Mouse (Mus musculus): ENCODE measurements around the gene Znrf3. TPM values are rescaled to one million over a fixed set of nuclear protein-coding genes. Genes with fewer than 3 reads are reported as not detected.

Znrf3 gene
- polyA plus RNA-seq, 1 experiment, result 6.0 TPM

DNA sequence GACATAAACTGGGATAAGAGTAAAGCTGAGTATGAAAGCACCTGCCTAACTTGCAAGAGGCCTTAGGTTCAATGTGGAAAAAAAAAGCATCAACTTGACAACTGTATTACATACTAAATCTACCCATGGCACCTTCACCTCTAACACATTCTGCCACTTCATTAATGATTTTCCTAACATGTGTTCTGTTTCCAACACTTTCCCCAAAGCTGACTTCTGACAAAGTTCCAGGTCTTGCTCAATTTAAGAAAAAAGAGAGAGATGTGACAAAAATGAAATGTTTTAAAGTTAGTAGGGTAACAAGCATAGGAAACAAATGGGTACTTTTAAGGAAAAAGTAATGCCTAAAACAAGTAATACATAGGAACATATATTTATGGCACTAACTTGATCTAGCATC is 76.2 kb downstream of the Znrf3 start:
- H3K27ac ChIP-seq (ENCODE audit: insufficient read depth, low read length), result no peak overlapping the region
- no peak overlapping the region for H3K4me3 ChIP-seq (ENCODE audit: insufficient read depth, low read length)
- H3K4me1 ChIP-seq (ENCODE audit: control insufficient read depth, insufficient read depth, low read length), result peaks cover 2% of the 10 kb centered on the region; the same call in 1 of the 2 replicates
- TF ChIP-seq POLR2A (IDR thresholded peaks at IDR 0.05; ENCODE audit: extremely low read depth, insufficient read depth, low read length) (no peak), CTCF (IDR thresholded peaks at IDR 0.05; ENCODE audit: extremely low read depth, insufficient read depth, low read length) (no peak)

DNA sequence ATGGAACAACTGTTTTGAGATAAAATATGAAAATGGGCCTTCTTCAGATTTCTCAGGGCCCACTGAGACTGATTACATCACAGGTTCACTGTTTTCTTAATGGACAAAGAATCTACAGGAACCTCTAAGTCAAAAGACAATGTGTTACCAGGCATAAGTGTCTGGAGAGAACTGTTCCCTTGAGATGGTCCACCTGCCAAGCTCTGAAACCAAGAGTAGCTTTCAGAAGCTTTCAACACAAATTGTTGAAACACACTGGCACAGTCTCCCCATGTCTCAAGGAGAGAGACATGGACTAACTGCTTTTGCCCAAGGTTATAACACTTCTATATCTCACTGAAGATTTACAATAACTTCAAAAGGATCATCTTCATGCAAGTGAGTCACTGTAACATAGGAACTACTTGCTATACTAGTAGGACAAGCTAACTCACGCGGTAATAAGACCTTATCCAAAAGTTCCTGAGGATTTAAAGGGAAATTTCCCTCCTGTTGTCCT is 89.3 kb downstream of the Znrf3 start:
- Histone ChIP-seq H3K4me3 (ENCODE audit: insufficient read depth, low read length) (no peak overlapping the region), H3K27ac (ENCODE audit: insufficient read depth, low read length) (no peak overlapping the region), H3K4me1 (ENCODE audit: control insufficient read depth, insufficient read depth, low read length) (peaks cover 3% of the 10 kb centered on the region; the same call in 1 of the 2 replicates)
- TF ChIP-seq POLR2A (IDR thresholded peaks at IDR 0.05; ENCODE audit: extremely low read depth, insufficient read depth, low read length), result no peak
- no peak for TF ChIP-seq CTCF (IDR thresholded peaks at IDR 0.05; ENCODE audit: extremely low read depth, insufficient read depth, low read length)

DNA sequence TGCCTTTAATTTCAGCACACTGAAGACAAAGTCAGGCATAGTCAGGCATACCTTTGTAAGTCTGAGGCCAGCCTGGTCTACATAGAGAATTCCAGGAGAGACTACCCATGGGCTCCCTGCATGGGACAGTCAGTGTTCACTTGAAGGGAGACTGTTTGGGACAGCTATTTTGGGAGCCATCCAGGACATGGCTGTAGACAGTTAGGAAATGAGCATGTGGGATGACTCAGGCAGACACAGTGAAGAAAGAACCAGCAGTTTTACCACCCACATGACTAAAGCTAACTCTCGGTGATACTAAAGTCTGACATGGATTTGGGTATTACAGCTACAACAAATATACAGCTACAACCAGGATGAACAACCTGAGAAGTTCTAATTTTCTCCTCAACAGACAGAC is 89.9 kb downstream of the Znrf3 start:
- peak overlapping the region; percentile 18; the same call in 1 of the 2 replicates for H3K27ac ChIP-seq (ENCODE audit: insufficient read depth, low read length)
- no peak overlapping the region for H3K4me3 ChIP-seq (ENCODE audit: insufficient read depth, low read length)
- TF ChIP-seq CTCF (IDR thresholded peaks at IDR 0.05; ENCODE audit: extremely low read depth, insufficient read depth, low read length) (no peak), POLR2A (IDR thresholded peaks at IDR 0.05; ENCODE audit: extremely low read depth, insufficient read depth, low read length) (no peak)
- H3K4me1 ChIP-seq (ENCODE audit: control insufficient read depth, insufficient read depth, low read length), result peaks cover 3% of the 10 kb centered on the region; the same call in 1 of the 2 replicates

DNA sequence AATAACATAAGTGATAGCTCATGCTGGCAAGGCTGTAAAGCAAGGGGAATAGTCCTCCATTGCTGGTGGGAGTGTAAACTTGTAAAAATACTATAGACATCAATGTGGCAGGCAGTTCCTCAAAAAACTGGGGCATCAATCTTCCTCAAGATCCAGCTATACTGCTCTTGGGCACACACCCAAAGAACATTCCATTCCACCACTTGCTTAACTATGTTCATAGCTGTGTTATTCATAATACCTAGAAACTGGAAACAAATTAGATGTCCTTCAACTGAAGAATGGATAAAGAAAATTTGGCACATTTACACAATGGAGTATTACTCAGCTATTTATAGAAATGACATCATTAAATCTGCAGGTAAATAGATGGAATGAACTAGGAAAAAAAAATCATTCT is 91.6 kb downstream of the Znrf3 start:
- TF ChIP-seq POLR2A (IDR thresholded peaks at IDR 0.05; ENCODE audit: extremely low read depth, insufficient read depth, low read length) (no peak), CTCF (IDR thresholded peaks at IDR 0.05; ENCODE audit: extremely low read depth, insufficient read depth, low read length) (no peak)
- Histone ChIP-seq H3K4me3 (ENCODE audit: insufficient read depth, low read length) (no peak overlapping the region), H3K27ac (ENCODE audit: insufficient read depth, low read length) (no peak overlapping the region), H3K4me1 (ENCODE audit: control insufficient read depth, insufficient read depth, low read length) (peaks cover 3% of the 10 kb centered on the region; the same call in 1 of the 2 replicates)

DNA sequence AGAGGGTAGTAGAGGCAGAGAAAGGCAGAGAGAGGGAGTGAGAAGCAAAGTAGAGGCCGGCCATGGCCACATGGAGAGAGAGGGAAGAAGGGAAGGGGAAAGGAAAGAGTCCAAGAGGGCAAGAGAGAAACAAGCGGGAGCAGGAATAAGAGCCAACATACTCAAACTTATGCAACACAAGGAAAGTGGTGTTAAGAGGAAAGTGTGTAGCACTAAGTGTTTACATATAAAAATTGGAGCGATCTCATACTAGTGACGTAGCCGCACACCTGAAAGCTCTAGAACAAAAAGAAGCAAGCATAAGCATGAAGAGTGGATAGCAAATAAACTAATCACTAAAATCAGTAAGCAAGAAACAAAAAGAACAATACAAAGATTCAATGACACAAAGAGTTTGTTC is 95.2 kb downstream of the Znrf3 start:
- TF ChIP-seq POLR2A (IDR thresholded peaks at IDR 0.05; ENCODE audit: extremely low read depth, insufficient read depth, low read length) (no peak), CTCF (IDR thresholded peaks at IDR 0.05; ENCODE audit: extremely low read depth, insufficient read depth, low read length) (no peak)
- Histone ChIP-seq H3K4me3 (ENCODE audit: insufficient read depth, low read length) (no peak overlapping the region), H3K27ac (ENCODE audit: insufficient read depth, low read length) (no peak overlapping the region)

DNA sequence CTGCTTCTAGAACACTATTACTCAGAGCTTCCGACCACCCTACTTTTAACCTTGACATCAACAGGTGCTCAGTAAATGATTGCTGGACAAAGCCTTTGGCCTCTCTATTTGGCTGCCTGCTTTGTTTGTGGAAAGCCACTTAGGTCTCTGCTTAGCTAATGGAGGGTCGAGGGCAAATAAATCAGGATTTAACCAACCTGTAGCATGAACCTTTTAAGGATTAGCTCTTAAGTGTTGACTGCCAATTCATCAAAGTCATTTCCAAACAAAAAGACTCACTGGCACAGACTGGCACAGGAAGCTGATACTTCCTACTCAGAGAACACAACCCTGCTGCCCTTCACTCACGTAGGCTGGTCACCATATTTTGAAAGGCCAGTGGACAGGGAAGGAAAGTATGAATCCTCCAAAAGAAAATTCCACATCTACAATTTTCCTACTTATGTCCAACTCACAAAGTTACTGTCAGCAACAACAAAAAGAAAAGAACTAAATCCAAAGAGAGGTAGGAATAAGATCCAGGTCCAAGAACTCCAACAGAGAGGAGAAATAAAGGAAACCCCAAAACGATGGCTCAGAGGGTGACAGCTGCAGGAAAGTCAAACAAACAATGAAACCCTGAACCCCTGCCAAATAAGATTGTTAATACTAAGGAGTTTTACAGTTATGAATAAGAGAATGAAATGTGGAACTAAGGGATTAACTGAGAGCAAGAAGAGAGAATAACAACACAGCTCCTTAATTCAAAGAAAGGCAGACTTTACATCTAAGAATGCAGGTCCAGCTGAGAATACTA is 97.6 kb downstream of the Znrf3 start:
- TF ChIP-seq CTCF (IDR thresholded peaks at IDR 0.05; ENCODE audit: extremely low read depth, insufficient read depth, low read length) (no peak), POLR2A (IDR thresholded peaks at IDR 0.05; ENCODE audit: extremely low read depth, insufficient read depth, low read length) (no peak)
- 0 out of 2 replicates have a peak, but pooled peaks cover 2% of the 10 kb centered on the region for H3K4me1 ChIP-seq (ENCODE audit: control insufficient read depth, insufficient read depth, low read length)
- no peak overlapping the region; the same call in 1 of the 2 replicates for H3K27ac ChIP-seq (ENCODE audit: insufficient read depth, low read length)
- H3K4me3 ChIP-seq (ENCODE audit: insufficient read depth, low read length), result no peak overlapping the region

More for the DNA sequence above, 95.2 kb downstream of the Znrf3 start:
- H3K4me1 ChIP-seq (ENCODE audit: control insufficient read depth, insufficient read depth, low read length), result 0 out of 2 replicates have a peak, but pooled peaks cover 2% of the 10 kb centered on the region

DNA sequence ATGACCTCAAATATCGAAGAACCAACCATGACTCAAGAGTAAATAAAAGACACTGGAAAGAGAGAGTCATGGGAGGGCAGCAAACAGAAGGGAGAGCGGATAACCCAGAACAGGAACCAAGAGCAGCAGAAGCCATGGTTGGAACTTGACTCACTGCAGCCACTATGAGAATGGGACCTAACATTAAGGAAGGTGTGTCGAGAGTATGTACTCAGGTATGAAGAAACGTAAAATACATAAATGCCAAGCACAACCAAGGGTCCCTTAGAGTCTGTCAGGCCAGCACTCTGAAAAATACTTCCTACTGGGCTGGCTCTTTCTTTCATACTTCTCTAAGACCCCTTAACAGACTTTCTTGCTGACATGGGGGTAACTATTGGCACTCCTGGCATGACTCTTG is 100.9 kb downstream of the Znrf3 start:
- Histone ChIP-seq H3K27ac (ENCODE audit: insufficient read depth, low read length) (no peak overlapping the region), H3K4me3 (ENCODE audit: insufficient read depth, low read length) (no peak overlapping the region), H3K4me1 (ENCODE audit: control insufficient read depth, insufficient read depth, low read length) (peaks cover 2% of the 10 kb centered on the region; the same call in 1 of the 2 replicates)
- TF ChIP-seq CTCF (IDR thresholded peaks at IDR 0.05; ENCODE audit: extremely low read depth, insufficient read depth, low read length), result no peak
- TF ChIP-seq POLR2A (IDR thresholded peaks at IDR 0.05; ENCODE audit: extremely low read depth, insufficient read depth, low read length), result no peak

DNA sequence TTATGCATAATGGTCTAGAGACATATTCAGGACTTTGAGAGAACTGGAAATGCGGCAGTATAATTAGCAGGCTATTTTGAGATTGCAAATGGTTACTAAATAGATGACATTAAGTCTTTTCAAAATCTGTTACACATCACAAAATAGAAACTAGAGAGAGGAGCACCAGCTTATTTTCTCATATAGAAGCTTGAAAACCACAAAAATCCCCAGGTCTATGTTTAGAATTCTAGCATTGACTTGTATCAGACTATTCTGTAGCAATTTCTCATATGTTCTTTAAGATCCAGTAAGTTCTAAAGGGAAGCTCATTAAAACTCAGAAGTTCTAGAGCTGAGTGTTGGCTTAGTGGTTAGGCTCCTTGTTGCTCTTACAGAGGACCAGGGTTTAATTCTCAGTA is 104.9 kb downstream of the Znrf3 start:
- TF ChIP-seq CTCF (IDR thresholded peaks at IDR 0.05; ENCODE audit: extremely low read depth, insufficient read depth, low read length) (no peak), POLR2A (IDR thresholded peaks at IDR 0.05; ENCODE audit: extremely low read depth, insufficient read depth, low read length) (no peak)
- Histone ChIP-seq H3K4me1 (ENCODE audit: control insufficient read depth, insufficient read depth, low read length) (peaks cover 3% of the 10 kb centered on the region), H3K27ac (ENCODE audit: insufficient read depth, low read length) (no peak overlapping the region), H3K4me3 (ENCODE audit: insufficient read depth, low read length) (no peak overlapping the region)

DNA sequence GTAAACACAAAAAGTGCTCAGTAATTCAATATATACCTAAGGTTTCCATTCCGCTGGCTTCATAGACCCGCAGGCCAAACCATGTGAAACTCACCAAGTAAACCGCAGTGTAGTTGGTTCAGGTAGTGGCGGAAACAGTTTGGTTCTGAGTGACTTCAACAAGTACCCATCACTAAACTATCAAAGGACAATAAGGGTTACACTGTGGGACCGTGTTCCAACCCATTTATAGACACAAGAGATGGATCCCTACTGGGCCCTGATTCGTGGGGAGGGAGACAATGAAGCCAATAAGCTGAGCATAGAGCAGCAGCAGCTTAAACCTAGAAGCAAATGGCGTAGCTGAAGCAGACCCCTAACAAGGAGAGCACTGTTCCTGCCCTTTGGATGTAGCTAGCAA is 107.8 kb downstream of the Znrf3 start:
- H3K4me1 ChIP-seq (ENCODE audit: control insufficient read depth, insufficient read depth, low read length), result peaks cover 5% of the 10 kb centered on the region
- TF ChIP-seq CTCF (IDR thresholded peaks at IDR 0.05; ENCODE audit: extremely low read depth, insufficient read depth, low read length) (no peak), POLR2A (IDR thresholded peaks at IDR 0.05; ENCODE audit: extremely low read depth, insufficient read depth, low read length) (no peak)
- no peak overlapping the region for H3K27ac ChIP-seq (ENCODE audit: insufficient read depth, low read length)
- H3K4me3 ChIP-seq (ENCODE audit: insufficient read depth, low read length), result no peak overlapping the region

DNA sequence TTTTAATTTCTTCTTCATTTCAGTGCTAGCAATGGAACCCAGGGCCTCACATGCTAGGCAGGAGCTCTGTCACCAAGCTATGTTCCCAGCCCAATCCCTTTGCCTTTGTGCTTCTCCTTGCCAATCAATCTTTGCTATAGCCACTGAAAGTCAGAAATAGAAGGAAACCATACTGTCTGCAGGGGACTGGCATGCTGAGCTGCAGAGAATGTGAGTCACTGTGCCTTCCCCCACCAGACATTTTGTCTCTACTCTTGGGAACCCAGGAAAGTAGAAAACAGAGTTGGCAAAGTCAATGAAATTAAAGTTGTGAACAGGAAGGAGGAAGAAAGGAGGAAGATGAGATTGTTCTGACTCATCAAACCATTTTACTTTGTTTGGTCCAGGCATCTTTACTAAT is 108.4 kb downstream of the Znrf3 start:
- Histone ChIP-seq H3K4me3 (ENCODE audit: insufficient read depth, low read length) (no peak overlapping the region), H3K27ac (ENCODE audit: insufficient read depth, low read length) (no peak overlapping the region), H3K4me1 (ENCODE audit: control insufficient read depth, insufficient read depth, low read length) (peaks cover 5% of the 10 kb centered on the region)
- TF ChIP-seq POLR2A (IDR thresholded peaks at IDR 0.05; ENCODE audit: extremely low read depth, insufficient read depth, low read length), result no peak
- TF ChIP-seq CTCF (IDR thresholded peaks at IDR 0.05; ENCODE audit: extremely low read depth, insufficient read depth, low read length), result no peak
